Mouse (Mus musculus): Measurements from ENCODE around the gene Taok1. TPM values are rescaled to one million over a fixed set of nuclear protein-coding genes. Genes with fewer than 3 reads are reported as not detected.

Gene Taok1
- polyA plus RNA-seq, 1 experiment from 2014 or later, result 25.4 TPM

GRCm38 (mm10) chr11:77626596-77627535, 19.3 kb upstream of the Taok1 start:
- no peak overlapping the region for H3K27ac ChIP-seq (ENCODE audit: low read length)
- 70% methylated on average over 5 of the region's 5 CpGs for WGBS
- no peaks in the 10 kb centered on the region for H3K36me3 ChIP-seq (ENCODE audit: control insufficient read depth, insufficient read depth, low read length)
- H3K9me3 ChIP-seq (replicated peaks; ENCODE audit: control insufficient read depth, low read length, poor library complexity, severe bottlenecking), result no peaks in the 10 kb centered on the region
- no peak overlapping the region for H3K4me2 ChIP-seq (ENCODE audit: low read length)
- no peak overlapping the region for H3K4me3 ChIP-seq (ENCODE audit: low read depth, low read length)
- no peak for ATAC-seq
- no peaks in the 10 kb centered on the region for H3K27me3 ChIP-seq (ENCODE audit: control insufficient read depth, insufficient read depth, low read depth, low read length)
- peaks cover 16% of the 10 kb centered on the region; the same call in 1 of the 2 replicates for H3K4me1 ChIP-seq (ENCODE audit: control insufficient read depth, insufficient read depth, low read length)
- H3K9ac ChIP-seq (ENCODE audit: low read depth, low read length), result no peak overlapping the region

GRCm38 (mm10) chr11:77625061-77625855, 17.6 kb upstream of the Taok1 start:
- peak; percentile 76 for ATAC-seq
- 2% methylated on average over 11 of the region's 11 CpGs for WGBS
- peaks cover 16% of the 10 kb centered on the region; the same call in 1 of the 2 replicates for H3K4me1 ChIP-seq (ENCODE audit: control insufficient read depth, insufficient read depth, low read length)
- H3K4me3 ChIP-seq (ENCODE audit: low read depth, low read length), result peak overlapping the region; percentile 37
- H3K27me3 ChIP-seq (ENCODE audit: control insufficient read depth, insufficient read depth, low read depth, low read length), result no peaks in the 10 kb centered on the region
- H3K9ac ChIP-seq (ENCODE audit: low read depth, low read length), result peak overlapping the region; percentile 50; the same call in 1 of the 2 replicates
- peak overlapping the region; percentile 68 for H3K4me2 ChIP-seq (ENCODE audit: low read length)
- H3K36me3 ChIP-seq (ENCODE audit: control insufficient read depth, insufficient read depth, low read length), result no peaks in the 10 kb centered on the region
- no peaks in the 10 kb centered on the region for H3K9me3 ChIP-seq (replicated peaks; ENCODE audit: control insufficient read depth, low read length, poor library complexity, severe bottlenecking)
- peak overlapping the region; percentile 58 for H3K27ac ChIP-seq (ENCODE audit: low read length)

GRCm38 (mm10) chr11:77624441-77625060, 16.9 kb upstream of the Taok1 start:
- H3K36me3 ChIP-seq (ENCODE audit: control insufficient read depth, insufficient read depth, low read length), result no peaks in the 10 kb centered on the region
- no peaks in the 10 kb centered on the region for H3K9me3 ChIP-seq (replicated peaks; ENCODE audit: control insufficient read depth, low read length, poor library complexity, severe bottlenecking)

GRCm38 (mm10) chr11:77624002-77624401, 16.4 kb upstream of the Taok1 start:
- Histone ChIP-seq H3K27ac (ENCODE audit: low read length) (peak overlapping the region; percentile 58), H3K4me3 (ENCODE audit: low read depth, low read length) (peak overlapping the region; percentile 37), H3K9ac (ENCODE audit: low read depth, low read length) (peak overlapping the region; percentile 50; the same call in 1 of the 2 replicates), H3K4me1 (ENCODE audit: control insufficient read depth, insufficient read depth, low read length) (peaks cover 16% of the 10 kb centered on the region; the same call in 1 of the 2 replicates), H3K27me3 (ENCODE audit: control insufficient read depth, insufficient read depth, low read depth, low read length) (no peaks in the 10 kb centered on the region), H3K4me2 (ENCODE audit: low read length) (peak overlapping the region; percentile 68), H3K36me3 (ENCODE audit: control insufficient read depth, insufficient read depth, low read length) (no peaks in the 10 kb centered on the region), H3K9me3 (replicated peaks; ENCODE audit: control insufficient read depth, low read length, poor library complexity, severe bottlenecking) (no peaks in the 10 kb centered on the region)
- WGBS, result 15% methylated on average over 5 of the region's 5 CpGs
- ATAC-seq, result no peak

More at GRCm38 (mm10) chr11:77624441-77625060, 16.9 kb upstream of the Taok1 start:
- H3K4me2 ChIP-seq (ENCODE audit: low read length), result peak overlapping the region; percentile 68
- H3K27ac ChIP-seq (ENCODE audit: low read length), result peak overlapping the region; percentile 58
- ATAC-seq, result peak; percentile 89
- peak overlapping the region; percentile 37 for H3K4me3 ChIP-seq (ENCODE audit: low read depth, low read length)
- WGBS, result 0% methylated on average over 17 of the region's 17 CpGs
- H3K9ac ChIP-seq (ENCODE audit: low read depth, low read length), result peak overlapping the region; percentile 50
- H3K27me3 ChIP-seq (ENCODE audit: control insufficient read depth, insufficient read depth, low read depth, low read length), result no peaks in the 10 kb centered on the region
- H3K4me1 ChIP-seq (ENCODE audit: control insufficient read depth, insufficient read depth, low read length), result peaks cover 16% of the 10 kb centered on the region; the same call in 1 of the 2 replicates

- H3K4me1 ChIP-seq (ENCODE audit: control insufficient read depth, insufficient read depth, low read length), result peaks cover 16% of the 10 kb centered on the region; the same call in 1 of the 2 replicates
- no peak overlapping the region for H3K9ac ChIP-seq (ENCODE audit: low read depth, low read length)
- no peaks in the 10 kb centered on the region for H3K9me3 ChIP-seq (replicated peaks; ENCODE audit: control insufficient read depth, low read length, poor library complexity, severe bottlenecking)
- H3K36me3 ChIP-seq (ENCODE audit: control insufficient read depth, insufficient read depth, low read length), result no peaks in the 10 kb centered on the region
- no peaks in the 10 kb centered on the region for H3K27me3 ChIP-seq (ENCODE audit: control insufficient read depth, insufficient read depth, low read depth, low read length)
- H3K4me3 ChIP-seq (ENCODE audit: low read depth, low read length), result no peak overlapping the region
- H3K27ac ChIP-seq (ENCODE audit: low read length), result no peak overlapping the region
- WGBS, result 72% methylated on average over 5 of the region's 5 CpGs
- H3K4me2 ChIP-seq (ENCODE audit: low read length), result no peak overlapping the region
- no peak for ATAC-seq
Measured at GRCm38 (mm10) chr11:77621902-77622535, 14.4 kb upstream of the Taok1 start.

GRCm38 (mm10) chr11:77615084-77615624, 7.5 kb upstream of the Taok1 start:
- no peaks in the 10 kb centered on the region for H3K9me3 ChIP-seq (replicated peaks; ENCODE audit: control insufficient read depth, low read length, poor library complexity, severe bottlenecking)
- no peak for ATAC-seq
- H3K4me3 ChIP-seq (ENCODE audit: low read depth, low read length), result no peak overlapping the region
- 76% methylated on average over 5 of the region's 5 CpGs for WGBS
- no peaks in the 10 kb centered on the region for H3K36me3 ChIP-seq (ENCODE audit: control insufficient read depth, insufficient read depth, low read length)
- no peak overlapping the region for H3K9ac ChIP-seq (ENCODE audit: low read depth, low read length)
- no peak overlapping the region for H3K4me2 ChIP-seq (ENCODE audit: low read length)
- no peaks in the 10 kb centered on the region for H3K27me3 ChIP-seq (ENCODE audit: control insufficient read depth, insufficient read depth, low read depth, low read length)
- no peak overlapping the region for H3K27ac ChIP-seq (ENCODE audit: low read length)
- no peaks in the 10 kb centered on the region for H3K4me1 ChIP-seq (ENCODE audit: control insufficient read depth, insufficient read depth, low read length)

GRCm38 (mm10) chr11:77606835-77607537, 629 bp downstream of the Taok1 start:
- Histone ChIP-seq H3K27me3 (ENCODE audit: control insufficient read depth, insufficient read depth, low read depth, low read length) (no peaks in the 10 kb centered on the region), H3K27ac (ENCODE audit: low read length) (peak overlapping the region; percentile 96), H3K4me2 (ENCODE audit: low read length) (peak overlapping the region; percentile 89), H3K36me3 (ENCODE audit: control insufficient read depth, insufficient read depth, low read length) (no peaks in the 10 kb centered on the region), H3K4me1 (ENCODE audit: control insufficient read depth, insufficient read depth, low read length) (peaks cover 30% of the 10 kb centered on the region), H3K9me3 (replicated peaks; ENCODE audit: control insufficient read depth, low read length, poor library complexity, severe bottlenecking) (no peaks in the 10 kb centered on the region), H3K4me3 (ENCODE audit: low read depth, low read length) (peak overlapping the region; percentile 100), H3K9ac (ENCODE audit: low read depth, low read length) (peak overlapping the region; percentile 99)
- ATAC-seq, result peak; percentile 61
- 1% methylated on average over 23 of the region's 48 CpGs for WGBS
